Mouse (Mus musculus) frontal cortex, postnatal 36 days (tissue): ENCODE measurements at regions not wholly inside any gene's neighbourhood (a gene's known extent, or its start where the extent isn't known, plus 50 kb on each side); places are given as distances from the start of the nearest gene placed in this dataset.

Source experiments
- DNase-seq, 2 experiments: peaks; one replicate each; pipeline ENCODE4 v3.0.0; 2022; ENCODE audit warnings: low spot score in 2 of 2

DNA sequence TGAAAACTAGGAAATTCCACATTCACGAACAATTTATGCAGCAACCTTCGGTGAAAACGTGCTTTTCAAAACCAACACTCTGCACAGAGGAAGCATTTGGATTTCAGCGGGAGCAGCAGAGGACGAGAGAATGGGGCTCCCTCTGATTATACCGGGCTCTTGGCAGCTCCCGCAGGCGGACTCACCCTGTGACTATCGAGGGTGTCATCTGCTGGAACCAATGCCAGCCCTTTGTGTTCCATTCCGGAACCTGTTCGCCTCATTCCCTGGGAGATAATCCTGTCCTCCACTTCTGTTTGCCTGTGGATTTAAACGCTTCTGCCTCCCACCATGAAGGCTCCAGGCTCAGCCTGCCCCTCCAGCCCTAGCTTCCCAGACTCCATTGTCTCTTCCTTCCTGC, 77.1 kb downstream of the Utp18 start:
- no peak for DNase-seq

DNA sequence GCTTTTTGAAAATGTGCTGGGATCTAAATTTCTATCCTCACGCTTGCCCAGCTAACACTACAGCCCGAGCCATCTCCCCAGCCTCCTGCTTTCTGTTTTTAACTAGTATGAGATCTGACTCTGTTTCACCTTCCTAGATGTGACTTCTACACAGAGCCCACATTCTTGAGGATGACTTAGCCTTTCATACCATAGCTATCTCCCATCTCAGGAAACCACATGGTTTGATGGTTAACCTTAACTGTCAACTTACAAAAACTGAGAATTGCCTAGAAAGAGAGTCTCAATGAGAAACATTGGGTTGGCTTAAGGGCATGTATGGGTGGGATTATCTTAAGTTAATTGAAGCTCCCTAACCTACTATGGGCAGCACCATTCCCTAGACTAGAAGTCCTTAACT, 78.4 kb downstream of the Utp18 start:
- DNase-seq = no peak

DNA sequence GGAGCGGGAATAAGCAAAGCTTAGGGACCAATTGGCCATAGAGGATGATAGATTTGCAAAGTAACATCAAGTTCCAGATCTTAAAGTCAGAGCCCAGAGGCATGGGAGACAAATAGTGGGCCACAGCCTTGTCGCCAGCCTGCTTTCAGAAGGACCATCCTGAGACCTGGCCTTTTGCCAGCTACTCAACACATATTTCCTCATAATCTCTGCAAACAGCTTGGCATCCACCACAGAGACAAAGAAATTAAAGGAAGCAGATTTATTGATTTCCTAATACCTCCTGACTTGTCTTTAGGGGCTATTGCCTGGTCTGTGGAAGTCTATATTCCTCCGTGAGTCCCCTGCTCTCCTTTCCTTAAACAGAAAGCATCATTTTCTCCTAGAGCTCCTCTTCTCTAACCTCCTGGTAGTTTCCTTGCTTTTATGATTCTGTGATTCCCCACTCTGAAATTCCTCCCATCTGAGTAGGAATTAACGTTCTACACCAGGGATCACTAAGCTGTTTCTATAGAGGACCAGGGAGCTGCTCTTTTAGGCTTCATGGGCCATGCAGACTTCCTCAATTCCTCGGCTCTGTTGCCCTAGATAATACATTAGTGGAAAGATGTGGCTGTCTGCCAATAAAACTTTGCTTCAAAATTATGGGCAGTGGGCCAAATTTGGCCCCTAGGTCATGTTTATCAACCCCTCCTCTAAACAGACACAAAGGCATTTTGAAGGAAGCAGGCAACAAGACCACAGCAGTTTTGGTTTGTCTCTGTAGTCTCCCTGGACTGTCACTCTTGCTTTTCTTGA, 114.2 kb downstream of the Utp18 start:
- DNase-seq = no peak

DNA sequence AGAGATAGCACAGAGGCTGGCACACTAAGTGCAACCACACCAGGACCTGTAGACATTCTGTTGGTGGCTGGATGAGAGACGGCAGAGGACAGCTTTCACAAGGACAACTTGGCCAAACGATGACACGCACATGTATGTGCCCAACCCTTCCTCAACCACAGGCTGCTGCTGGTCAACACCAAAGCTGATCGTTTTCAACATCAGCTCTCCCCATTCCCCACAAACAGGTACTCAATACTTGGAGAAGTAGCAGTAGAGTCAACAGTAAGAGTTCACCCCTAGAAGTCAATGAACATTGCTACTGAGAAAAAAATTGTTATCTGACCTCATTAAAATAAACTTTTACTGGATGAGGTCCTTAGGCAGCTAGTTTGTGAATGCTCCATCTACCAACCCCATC, 119.6 kb downstream of the Utp18 start:
- no peak for DNase-seq

DNA sequence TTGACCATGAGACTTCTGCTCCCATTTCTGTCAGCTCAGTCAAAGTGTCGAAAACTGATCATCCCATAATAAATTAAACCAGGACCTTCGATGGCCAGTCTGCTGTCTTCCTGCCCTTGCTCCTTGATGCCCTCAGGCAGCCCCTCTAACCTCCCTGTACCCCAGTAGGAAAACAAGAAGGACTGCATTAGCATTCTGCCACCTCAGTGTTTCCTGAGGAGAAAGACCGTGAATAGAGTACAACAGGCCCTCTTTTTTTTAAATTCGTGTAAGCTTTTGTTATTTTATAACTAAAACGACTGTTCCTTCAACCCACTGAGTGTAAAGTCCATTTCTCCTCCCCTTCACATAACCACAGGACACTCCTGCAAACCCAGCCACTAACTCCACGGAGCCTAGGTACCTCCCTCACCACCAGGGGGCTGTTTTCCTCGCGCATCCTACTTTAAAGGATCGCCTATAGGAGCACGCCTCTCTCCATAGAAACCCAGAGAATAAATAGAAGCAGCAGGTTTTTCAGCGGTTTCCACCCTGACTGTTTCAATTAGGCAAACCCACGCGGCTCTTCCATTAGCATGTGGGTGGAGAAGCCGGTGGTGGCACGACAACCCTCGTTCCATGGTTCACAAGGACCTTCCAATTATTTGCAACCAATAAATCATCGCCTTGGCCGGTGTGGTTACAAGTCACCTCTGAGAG, 122.6 kb downstream of the Utp18 start:
- peak; percentile 55 to 72 for DNase-seq

DNA sequence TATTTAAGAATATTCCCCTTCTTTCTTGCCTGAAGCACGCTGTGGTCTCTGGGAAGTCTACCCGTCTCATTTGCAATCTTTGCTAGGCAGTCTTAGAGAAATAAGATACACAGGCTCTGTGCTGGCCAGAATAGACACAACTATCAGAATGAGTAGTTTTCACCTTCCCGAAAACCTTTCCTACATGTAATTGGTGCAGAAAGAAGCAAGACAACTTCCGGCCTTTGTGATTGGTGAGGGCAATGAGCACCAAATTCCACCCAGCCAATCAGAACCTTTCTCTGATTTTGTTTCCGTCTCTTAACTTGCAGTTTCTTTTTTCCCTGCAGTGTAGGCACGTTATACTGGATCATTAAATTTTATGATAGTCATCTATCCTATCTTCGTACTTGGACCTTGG, 127.7 kb downstream of the Utp18 start:
- DNase-seq = no peak

DNA sequence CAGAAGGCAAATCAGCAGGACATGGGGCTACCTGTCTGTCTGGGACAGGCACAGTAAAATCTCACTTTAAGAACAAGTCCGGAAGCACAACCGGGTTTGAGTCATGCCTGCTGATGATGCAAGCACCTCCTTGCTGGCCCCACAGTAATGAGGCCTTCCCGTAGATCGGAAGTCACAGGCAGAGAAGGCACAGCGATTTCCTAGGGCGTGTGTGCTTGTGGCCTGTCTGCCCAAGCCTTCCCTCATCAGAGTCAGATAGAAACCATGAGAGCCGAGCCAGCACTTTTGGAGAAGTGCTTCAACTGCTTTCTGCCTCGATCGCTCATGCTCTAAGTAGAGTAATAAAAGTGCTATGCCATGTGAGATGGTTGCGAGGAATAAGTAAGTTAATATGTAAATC, 148.9 kb downstream of the Utp18 start:
- DNase-seq = no peak

DNA sequence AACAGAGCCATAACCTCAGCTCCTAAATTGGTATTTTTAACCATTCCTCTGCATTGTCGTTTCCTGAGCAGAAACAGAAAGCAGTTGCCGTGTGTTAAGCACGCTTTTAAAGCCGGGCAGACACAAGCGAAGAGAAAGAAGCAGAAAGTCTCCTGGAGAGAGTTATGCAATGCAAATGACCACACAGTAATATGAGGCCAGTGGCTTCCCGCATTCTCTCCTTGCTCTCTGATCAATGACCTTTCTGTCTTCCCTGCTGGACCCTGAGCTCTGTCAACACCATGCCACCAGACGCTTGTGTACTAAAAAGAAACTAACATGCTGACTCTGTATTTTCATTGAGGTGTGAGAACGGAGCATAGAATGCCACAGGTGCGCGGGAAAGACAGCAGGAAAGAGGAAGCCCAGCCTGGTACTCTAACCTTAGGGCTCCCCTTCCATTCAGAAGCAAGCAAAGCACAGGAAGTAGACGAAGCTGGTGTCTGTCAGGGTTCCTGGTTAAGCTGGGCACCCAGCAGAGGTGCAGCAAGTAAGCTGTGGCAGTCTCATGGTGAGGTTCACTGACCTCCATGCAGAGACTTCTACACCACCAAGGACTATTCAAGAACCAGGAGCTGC, 151.9 kb downstream of the Utp18 start:
- DNase-seq = no peak

DNA sequence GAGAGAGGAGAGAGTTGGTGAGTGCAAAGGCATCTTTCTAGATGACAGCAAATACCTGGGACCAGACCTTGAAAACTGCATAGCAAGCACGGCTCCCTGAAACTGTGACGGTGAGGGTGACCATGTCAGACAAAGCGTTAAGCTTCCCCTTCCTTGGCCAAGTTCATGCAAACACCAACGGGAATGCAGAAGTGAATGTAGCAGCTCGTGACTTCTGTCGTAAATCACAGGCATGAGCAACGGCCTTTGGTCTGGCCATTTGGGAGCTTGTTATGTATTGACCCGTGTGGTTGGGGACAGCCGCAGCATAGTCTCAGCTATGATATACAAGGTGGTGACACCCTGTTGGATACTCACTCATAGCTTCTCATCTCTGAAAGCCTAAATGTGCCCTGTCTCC, 156.4 kb downstream of the Utp18 start:
- no peak for DNase-seq

DNA sequence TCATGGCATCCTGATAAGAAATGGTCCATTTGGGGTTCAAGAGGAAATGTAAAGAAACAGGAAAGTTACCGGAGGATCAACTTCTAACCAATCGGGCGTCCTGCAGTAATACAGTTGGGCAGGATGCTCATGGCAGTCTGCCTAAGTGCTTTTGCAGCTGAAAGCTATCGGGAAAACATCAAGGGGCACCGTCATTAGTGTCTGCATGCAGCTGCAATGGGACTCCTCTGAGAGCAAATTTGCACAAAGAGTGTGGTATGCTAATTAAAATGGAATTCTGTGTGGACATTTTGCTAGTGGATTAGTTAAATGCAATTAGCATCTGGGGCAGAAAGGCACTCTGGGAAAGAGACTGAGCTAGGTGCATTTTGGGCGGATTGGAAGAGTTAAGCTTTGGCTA, 160.3 kb downstream of the Utp18 start:
- no peak for DNase-seq

DNA sequence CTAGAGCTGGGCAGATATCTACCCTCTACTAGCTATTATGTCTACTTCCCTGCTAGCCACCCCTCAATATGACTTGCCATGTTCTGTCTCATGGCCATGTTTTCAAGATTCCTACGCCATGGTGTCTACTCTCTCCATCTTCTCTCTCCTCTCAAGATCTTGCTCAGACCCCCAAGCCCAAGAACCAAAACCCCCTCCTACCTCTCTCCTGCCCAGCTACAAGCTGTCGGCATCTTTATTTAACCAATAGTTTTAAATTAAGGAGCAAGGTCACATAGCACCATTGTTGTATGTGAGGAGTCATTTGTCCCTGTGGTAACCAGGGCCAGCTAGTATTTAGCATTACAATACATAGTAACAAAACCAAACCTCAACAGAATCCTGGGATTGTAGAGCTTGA, 166.4 kb downstream of the Utp18 start:
- DNase-seq = no peak

DNA sequence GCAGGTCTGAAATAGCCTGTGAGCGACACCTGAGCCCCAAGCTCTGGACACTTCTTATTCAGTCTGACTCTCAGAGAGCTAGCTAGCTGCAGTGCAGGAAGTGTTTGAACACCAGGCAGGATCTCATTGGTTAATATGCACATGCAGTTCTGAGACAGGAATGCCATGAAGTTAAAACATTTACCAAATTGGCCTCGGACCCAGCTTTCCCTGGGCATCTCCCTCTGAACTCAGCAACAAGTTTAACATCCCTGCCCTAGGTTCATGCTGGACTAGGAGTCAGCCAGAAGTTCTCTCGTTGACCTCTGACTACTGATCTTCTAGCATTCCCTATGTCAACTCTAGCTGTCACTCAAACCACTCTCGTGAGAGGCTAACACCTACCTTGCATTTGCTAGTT, 175.9 kb downstream of the Utp18 start:
- DNase-seq = no peak

DNA sequence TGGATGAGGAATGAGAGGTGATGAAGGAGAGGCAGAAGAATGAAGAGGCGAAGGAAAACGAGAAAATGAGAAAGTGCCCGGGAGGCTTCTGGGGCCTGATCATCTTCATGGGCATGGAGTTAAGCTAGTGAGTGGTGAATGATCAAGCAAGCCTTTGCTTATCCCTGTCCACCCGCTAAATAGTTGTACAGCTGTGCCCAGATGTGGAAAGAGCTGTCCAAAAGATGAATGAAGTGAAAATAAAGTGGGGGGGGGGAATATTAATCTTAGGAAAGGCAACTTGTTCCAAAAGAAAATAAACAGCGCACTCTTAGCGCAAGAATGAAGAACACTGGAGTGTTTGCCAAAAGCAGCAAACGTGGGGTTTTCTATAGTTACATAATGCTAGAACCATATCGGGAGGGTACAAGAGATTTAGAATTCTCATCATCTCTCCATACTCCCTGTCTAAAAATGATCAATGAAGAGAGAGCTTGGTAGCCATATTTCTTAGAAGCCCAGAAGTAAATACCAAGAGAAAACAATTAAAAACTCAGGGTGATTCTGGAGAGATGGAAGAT, 188.5 kb downstream of the Utp18 start:
- no peak for DNase-seq

DNA sequence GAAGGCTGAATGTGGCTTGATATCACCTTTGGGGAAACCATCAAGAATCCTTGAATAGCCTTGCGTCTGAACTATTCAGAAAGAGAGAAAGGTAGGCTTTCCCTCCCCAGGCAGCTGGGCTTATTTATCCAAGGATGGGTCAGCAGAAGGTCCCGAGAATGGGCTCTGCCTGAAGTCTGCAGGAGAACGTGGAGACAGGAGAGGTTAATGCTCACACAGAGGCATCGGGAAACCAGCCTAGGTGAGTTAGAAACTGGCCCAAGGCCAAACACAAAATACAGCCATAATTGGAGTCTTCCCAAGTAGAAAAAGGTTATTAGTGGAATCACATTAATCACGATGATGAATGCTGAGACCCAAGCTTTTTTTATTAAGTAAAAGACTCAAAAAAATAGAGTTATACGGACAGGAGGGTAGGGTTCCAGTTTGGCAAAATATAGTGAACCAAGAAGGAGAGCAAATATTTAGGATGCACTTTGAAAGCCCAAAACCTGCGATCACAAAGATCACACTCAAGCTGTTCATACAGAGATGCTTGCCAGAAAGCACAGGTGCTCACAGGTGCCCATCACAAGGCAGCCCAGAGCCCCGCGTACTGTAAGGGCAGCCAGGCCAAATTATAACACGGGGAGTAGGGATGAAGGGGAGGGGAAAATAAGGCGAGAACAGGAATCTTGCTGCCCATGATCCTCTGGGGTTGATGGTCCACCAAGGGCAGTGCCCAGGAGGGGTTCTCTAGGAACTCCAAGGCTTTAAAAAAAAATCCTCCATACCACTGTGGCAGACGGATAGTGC, 189.3 kb downstream of the Utp18 start:
- no peak for DNase-seq

DNA sequence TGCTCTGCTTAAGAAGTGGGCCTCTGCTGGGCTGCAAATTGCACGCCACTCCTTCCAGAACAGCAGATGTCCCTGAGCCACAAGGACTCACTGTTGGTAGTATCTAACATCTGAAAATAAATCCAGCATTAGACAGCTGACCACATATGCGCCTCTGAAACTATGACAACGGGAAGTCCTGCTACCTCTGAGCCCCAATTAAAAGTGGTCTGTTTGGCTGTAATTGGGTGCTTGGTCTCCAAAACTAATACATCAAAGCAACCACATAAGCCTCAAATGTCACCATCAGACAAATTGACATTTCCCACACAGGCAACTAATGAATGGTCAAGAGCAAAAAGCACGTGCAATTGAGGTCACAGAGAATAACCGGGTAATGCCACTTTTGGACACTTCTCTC, 201.9 kb downstream of the Utp18 start:
- no peak for DNase-seq

DNA sequence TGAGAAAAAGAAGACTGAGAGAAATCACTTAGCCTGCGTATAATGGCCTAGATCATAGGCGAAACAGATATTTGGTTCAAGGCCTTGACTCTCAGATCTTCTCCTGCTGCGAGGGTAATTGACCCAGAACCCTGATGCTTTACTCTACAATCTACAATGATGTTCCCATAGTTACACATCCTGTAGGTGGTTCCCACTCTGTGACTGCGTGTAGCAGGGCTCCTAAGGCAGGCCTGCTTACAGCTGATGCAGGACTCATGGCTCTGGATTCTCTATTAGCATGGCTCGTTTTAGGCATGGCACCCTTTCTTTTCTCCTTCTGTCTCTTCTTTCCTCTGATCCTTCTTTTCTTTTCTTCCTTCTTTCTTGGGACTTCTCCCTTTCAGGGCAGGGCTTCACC, 209.3 kb downstream of the Utp18 start:
- DNase-seq = no peak

DNA sequence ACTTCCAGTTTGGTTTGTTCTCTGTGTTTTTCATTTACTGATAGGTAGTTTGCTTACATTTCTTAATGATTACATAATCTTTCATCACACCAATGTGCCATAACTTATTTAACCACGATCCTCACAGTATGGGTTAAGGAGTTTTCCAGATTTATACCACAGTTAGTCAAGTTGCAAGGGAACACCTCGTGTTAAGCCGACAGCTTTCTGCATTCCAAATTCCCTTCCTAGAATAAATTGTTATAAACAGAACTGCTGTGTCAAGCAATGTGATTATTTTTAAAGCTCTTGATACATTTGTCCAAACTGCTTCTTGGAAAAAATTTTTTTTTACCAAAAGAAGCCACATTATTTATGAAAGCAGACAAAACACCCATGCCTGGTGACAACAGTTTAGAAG, 213.5 kb downstream of the Utp18 start:
- DNase-seq = peak in 1 of 2 experiments; percentile 34

DNA sequence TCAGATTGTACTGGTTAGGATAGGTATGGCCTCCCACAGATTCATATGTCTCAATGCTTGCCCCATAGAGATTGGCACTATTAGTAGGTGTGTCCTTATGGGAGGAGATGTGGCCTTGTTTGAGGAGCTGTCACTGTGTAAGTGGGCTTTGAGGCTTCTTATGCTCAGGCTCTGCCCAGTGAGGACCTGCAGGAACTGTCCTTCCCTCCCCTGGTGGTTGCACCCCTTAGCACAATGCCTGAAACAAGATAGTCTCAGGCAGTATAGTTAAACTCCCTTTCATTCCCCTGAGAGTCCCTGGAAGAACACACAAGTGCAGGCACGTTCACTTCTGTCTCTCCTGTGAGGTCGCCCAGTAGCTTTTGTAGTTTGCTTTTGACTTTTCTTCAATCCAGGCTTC, 223.9 kb downstream of the Utp18 start:
- DNase-seq = no peak

DNA sequence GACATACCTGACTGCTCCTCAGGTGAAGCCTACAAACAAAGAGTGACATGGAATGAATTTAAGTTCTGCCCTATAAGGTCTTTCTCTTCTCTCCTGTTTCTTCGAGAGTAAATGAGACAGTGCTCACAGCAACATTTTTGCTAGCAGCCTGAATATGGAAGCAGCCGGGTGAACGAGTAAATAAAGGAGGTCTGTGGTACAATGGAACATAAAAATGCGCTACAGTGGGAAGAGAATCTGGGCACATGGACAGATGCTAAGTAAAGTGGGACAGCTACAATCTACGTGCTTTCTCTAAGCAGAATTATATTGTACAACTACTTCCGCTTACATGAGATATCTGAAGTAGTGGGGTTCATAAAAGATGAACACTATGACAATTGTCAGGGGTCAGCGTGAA, 225.2 kb downstream of the Utp18 start:
- no peak for DNase-seq

DNA sequence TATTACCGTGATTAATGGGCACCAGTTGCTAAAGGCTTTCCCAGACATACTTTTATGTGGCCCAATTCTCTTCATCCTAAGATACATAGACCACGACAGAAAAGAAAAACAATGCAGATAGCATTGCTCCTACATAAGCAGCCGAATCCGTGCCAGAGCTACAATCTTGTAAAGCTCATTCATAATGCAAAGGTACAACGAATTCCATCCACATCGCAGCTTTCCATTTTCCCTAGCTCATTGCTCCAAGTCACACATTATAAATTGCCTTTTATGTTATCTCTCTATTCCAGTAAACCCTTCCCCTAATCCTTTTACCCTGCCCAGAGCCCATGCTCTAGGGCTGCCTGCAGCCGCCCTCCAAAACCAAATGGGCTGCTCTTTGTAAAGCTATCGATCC, 226.8 kb downstream of the Utp18 start:
- DNase-seq = no peak

DNA sequence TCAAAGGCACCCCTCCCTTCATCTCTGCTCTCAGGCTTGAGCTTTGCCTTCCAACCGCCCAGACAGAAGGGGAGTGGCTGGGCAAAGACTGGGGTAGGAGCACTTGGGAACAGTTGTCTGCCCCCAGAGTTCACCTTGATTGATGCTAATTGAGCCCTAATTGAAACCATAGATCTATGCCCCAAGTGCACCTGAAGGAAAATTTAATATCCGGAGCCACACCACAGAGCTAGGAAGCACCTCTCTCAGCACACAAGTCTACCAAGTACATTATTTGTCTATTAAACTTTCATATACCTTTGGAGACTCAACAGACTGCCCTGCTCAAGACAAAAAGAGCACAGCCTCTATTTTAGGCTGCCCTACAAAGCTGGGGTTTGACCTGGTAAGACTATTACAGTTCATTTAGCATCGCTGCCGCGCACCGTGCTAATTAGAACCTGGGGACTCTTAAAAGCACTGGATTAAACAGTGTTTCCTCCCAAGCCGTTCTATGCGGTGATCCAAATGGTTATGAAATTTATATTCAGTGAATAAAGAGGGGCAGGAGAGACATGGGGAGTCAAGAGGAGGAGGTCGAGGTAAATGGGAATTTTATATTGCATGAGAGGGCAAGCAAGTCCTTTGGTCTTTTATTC, 229.8 kb downstream of the Utp18 start:
- no peak for DNase-seq
